Mouse (Mus musculus) effector memory CD4-positive, alpha-beta T cell, adult 7 months (primary cell): ENCODE results near the gene Plcg2. TPM values are rescaled to one million over a fixed set of nuclear protein-coding genes. Genes with fewer than 3 reads are reported as not detected.

Source experiments
- polyA plus RNA-seq: library from polyadenylated mRNA; unstranded; fragments of 100-300 nt; shearing (Covaris generic); gene quantifications from one replicate; pipeline ENCODE4 v1.2.1, GENCODE M21; 2017

The Plcg2 gene
- 0.11 TPM for polyA plus RNA-seq

DNA sequence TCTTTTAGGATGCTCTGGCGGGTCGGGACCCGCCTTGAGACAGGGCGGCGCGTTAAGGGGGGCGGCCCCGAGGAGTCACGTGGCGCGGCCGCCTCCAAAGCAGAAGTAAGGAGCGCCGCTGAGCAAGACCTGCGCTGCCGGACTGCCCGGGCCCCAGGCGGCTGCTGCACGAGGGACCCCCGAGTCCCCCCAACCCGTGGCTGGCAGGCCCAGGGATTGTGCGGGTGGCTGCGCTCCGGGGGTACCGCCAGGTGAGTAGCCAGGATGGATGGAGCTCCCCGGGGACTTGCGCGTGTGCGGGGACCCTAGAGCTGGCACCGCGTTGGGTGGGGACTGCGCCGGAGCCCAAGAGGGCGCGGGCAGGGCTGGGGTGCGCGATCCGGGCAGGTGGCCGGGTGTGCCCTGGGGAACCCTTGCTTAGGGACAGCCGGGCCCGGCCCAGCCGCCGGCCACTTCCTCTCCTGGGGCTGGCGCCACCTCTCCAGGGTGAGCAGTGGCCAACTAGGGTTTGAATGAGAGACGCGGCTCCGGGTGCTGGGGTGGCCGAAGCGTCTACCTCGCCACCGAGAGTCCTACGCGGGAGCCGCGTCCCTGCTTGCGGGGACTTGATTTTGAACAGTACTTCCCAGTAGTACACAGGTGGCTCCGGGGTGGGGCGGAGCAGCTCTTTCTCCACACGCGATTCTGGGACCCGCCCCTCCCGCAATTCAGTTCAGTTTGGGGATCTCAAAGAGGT, at the start of gene Plcg2:
TSS of gene Plcg2 (plus strand) at position 113 of the 736 bp plus-strand sequence.

GRCm38 (mm10) chr8:117673430-117673830, 175.3 kb downstream of the Plcg2 start, which contains the start of gene Sdr42e1:
Gene Sdr42e1 (minus strand): TSS chr8:117673689.

Other genes with a start within 250 kb of the Plcg2 start
- 80.5 TPM for gene Cmip, start 241.2 kb upstream of the Plcg2 start, polyA plus RNA-seq
- gene Sdr42e1, start 175.4 kb downstream of the Plcg2 start, polyA plus RNA-seq, result 1.9 TPM
- gene Hsd17b2, start 203.6 kb downstream of the Plcg2 start, polyA plus RNA-seq, result not detected